Mouse (Mus musculus) liver, adult 2 months (tissue): Measurements from ENCODE around the gene Slc17a9.
A peak's percentile ranks its signal among the peaks of the same experiment; 100 is the strongest.

Source experiments
- CTCF ChIP-seq: fragments of 200-500 bp; IDR thresholded peaks from 2 replicates; pipeline ENCODE4 v1.5.1; 2011; ENCODE audit warnings: low read depth, low read length, control low read depth
- POLR2A ChIP-seq: fragments of 200-500 bp; IDR thresholded peaks from 2 replicates; pipeline ENCODE4 v1.6.1; 2011; ENCODE audit warnings: low read length, control low read depth; ENCODE audit not compliant: insufficient read depth; ENCODE audit errors: extremely low read depth

DNA sequence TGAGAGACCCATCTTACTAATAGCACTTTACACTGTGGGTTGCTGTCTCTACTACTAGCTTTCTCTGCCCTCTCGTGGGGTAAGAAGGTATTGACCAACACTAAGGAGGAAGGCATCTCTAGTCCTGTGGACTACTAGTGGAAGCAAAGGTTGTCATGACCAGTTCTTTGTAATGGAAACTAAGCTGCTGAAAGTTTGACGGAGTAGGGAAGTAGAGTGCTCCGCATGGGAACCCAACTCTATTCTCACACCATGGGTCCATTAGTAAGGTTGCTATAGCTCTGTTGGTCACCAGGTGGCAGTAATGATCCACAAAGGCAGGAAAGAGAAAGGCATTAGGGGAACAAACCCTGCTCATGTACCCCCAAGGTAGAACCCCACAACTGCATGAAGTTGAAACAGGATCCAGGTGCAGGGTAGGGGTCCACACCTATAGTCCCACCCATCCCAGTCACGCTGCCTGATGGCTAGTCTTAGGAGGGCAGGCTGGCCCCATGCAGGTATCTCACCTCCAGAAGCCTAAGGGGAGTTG lies 46.4 kb upstream of the Slc17a9 start:
- TF ChIP-seq POLR2A (no peak), CTCF (peak; percentile 42)
